Mouse (Mus musculus) right cerebral cortex, postnatal 25 days (tissue): ENCODE measurements at regions not wholly inside any gene's neighbourhood (a gene's known extent, or its start where the extent isn't known, plus 50 kb on each side); places are given as distances from the start of the nearest gene placed in this dataset.
"Not testable (repeated sequence)": the region's sequence is repeated elsewhere in the genome, so short reads cannot be mapped to it uniquely, and the experiment has no call there.

ENCODE experiments used
- DNase-seq: peaks from one replicate; pipeline ENCODE4 v3.0.0; 2022

DNA sequence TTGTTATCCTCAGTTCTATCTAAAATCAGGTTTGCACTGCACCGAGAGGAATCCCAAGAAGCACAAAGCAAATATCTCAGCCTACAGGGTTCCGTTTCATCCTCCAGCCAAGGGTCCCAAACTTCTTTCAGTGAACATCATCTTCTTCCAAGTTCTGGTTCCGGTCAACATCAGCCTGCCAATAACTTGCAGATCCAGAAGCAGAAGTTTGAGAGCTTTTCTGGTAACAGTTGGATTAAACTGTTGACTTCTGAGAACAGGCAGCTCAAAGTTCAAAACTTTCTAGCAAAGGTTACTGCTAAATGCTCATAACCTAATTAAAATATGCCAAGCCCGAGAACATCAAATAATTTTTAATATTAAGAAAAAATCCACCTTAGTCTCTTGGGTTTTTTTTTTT lies 237.0 kb upstream of the Gm37988 start:
- DNase-seq: no peak

- DNase-seq: peak; percentile 57
These were observed 236.1 kb upstream of the Gm37988 start for GRCm38 (mm10) chr1:4571299-4572202.

DNA sequence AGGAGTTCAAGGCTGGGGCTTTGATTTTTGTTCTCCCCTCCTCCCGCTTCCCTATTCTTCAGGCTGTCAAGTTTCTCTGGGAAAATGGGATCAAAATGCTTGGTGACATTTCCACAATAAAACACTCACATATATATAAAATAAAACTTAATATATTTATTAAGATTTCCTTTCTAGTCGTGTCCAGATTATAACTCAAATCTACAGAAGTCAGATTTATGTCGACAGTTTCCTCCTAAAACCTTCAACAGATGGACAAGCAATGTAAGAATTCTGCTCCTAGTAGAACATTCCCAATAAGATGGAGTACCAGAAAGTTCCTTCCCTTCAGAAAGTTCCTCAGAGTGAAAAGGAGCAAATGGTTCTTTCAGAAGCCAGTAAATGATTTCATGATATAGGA lies 235.4 kb upstream of the Gm37988 start:
- no peak for DNase-seq

GRCm38 (mm10) chr1:4574101-4574500 lies 233.6 kb upstream of the Gm37988 start:
- DNase-seq: no peak

GRCm38 (mm10) chr1:4576957-4577356 lies 230.7 kb upstream of the Gm37988 start:
- DNase-seq: no peak

- no peak for DNase-seq
These were observed 225.2 kb upstream of the Gm37988 start for GRCm38 (mm10) chr1:4582534-4582933.

GRCm38 (mm10) chr1:4597856-4598255 lies 209.8 kb upstream of the Gm37988 start:
- DNase-seq: no peak

DNA sequence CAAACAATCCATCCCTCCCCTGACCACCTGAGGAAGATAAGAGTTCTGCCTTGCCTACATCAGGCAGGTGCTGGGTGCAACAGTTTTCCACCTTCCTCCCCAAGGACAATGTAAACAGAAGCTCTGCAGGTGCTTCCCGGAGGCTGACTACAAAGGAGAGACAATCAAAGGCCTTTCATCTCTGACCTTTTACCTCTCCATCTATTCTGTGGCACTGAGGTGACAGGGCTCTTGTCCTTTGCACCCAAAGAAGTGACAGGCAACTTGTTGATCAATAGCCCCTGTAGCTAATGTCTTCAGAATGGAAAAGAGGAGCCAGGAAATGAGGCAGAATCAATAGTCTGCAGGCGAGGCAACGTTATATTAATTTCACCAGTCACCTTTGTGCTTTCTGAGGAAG lies 209.3 kb upstream of the Gm37988 start:
- DNase-seq: no peak

DNA sequence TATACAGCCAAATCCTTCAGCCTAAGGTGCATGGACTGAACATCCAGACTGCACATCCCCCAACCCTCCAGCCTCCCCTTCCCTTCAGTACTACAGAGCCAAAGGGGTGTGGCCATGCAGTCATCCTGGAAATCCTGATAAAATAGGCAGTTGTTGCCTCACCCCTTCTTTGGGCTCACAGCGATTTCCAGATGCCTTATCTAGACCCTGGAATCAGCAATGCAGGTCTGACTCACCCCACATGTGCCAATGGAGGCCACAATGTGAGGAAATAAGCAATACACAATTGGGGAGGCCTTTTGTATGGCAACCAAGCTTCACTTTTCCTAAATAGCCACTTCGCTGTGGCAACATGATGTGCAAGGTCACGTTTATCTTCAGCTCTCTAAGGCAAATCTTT lies 205.3 kb upstream of the Gm37988 start:
- DNase-seq: no peak

DNA sequence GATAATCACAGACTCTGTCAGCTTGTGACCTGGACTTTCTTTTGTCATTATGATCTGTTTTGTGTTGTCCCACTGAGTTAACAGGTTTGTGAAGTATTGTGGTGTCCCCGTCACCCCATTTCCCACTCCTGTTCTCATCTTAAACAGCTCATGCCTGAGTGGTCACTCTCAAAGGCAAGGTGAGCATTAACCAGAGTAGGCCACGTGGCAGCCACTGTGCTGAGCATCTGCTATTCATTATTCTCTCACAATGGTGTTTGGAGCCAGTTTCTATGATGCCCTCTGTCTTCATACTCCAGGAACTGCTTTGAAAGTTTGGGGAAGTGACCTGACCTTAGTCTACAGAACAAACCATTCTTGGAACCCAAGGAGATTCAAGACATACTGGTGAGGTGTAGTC lies 198.9 kb upstream of the Gm37988 start:
- no peak for DNase-seq

- DNase-seq: no peak
These were observed 194.4 kb upstream of the Gm37988 start for GRCm38 (mm10) chr1:4613305-4613704.

GRCm38 (mm10) chr1:4615286-4615685 lies 192.4 kb upstream of the Gm37988 start:
- DNase-seq: no peak

DNA sequence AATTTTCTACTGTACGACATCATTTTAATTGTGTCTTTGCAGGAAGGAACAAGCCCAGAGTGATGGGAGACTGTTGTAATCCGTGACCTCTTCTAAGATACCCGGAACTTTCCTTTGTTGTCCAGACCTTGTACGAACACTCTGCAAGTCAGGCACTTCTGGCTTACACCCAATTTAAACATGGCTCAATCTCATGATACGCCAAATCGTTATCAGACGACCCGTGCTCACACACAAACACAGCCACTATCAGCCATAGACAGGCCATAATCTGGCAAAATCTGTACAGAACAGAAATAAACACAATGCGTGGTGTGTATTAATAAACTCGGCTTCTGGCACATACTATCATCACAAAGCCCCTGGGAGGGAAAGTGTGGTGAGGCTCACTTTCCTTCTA lies 190.2 kb upstream of the Gm37988 start:
- no peak for DNase-seq

GRCm38 (mm10) chr1:4622408-4622807 lies 185.3 kb upstream of the Gm37988 start:
- DNase-seq: no peak

DNA sequence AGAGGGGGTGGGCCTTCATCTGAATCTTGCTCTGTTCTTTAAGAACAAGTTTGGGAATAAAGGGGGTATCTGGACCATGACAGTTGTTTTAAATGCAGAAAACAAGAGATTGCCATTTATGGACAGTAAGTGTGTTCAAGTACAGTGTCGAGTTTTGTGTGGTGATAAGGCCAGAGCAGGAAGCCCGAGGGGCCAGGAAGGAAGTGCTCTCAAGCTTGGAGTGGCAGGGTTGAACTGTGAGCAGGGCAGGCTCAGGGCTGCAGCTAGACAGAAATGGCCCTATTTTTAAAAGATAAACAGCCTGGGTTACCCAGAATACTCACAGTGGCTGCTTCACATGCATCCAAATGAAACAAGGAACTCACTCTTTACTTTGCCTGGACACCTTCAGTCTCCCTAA lies 184.4 kb upstream of the Gm37988 start:
- DNase-seq: no peak

DNA sequence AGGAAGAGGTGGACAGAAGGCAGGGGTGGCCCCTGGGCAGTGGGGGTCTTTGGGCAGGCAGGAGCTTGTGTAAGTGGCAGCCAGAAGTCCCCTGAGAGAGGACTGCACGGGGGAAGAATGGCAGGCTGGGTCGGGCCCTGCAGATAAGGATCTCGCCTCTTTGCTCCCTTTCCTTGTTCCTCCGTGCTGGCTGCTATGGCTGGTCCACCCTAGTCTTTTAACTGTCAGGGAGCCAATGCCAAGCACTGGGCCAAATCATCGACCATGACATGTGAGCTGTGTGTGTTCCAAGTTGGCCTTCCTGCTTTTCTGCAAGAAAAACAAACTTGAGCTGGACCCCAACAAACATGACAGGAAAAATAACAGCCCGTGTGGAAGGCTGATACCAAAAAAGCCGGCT lies 153.8 kb upstream of the Gm37988 start:
- DNase-seq: no peak

DNA sequence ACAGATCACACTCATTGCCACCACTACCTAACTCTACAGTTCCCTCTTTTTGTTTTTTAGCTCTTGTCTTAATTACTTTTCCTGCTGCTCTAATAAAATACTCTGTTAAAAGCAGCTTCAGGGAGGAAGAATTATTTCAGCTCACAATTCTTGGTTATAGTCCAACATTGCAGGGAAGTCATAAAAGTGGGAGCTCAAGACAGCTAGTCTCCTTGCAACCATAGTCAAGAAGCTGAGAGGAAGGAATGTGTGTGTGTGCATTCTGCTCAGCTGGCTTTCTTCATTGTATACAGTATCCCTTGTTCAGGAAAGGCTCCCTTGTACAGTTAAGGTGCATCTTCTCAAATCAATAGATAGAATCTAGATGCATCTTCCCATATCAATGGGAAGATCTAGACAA lies 152.4 kb upstream of the Gm37988 start:
- DNase-seq: no peak

DNA sequence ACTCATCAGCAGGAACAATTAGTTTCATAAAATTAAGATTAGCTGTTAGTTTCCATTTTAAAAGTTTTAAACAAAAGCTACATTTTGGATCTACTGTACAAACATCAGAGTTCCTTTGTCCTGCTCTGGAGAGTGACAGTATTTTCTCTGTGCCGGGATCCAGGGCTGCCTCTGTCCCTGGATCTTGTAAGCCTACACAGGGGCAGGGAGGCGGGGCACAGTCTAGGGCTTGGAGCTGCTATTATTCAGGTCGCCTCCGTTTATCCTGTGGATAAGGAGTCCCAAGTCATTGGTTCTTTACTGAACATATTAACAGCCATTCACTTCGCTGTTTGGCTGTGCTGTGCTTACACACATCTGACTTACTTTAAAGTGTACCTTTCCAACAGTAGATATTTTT lies 150.8 kb upstream of the Gm37988 start:
- no peak for DNase-seq

DNA sequence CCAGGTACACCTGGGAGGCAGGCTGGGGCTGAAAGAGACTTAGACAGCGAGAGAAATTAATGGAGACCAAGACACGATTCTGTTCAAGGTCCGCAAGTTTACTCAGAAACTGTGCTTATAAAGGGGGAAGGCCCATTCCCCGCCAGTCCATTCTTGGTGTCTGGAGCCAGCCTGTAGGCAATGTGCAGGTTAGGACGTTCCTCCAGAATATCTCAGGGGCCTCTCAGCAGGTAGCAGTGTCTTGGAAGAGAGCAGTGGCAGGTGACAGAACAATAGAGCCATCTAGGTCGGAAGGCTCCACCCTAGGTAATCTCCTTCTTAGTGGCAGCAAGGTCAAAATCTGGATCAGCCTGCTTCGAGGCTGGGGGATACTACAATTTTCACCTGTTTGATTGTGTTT lies 147.6 kb upstream of the Gm37988 start:
- DNase-seq: not testable (repeated sequence)

DNA sequence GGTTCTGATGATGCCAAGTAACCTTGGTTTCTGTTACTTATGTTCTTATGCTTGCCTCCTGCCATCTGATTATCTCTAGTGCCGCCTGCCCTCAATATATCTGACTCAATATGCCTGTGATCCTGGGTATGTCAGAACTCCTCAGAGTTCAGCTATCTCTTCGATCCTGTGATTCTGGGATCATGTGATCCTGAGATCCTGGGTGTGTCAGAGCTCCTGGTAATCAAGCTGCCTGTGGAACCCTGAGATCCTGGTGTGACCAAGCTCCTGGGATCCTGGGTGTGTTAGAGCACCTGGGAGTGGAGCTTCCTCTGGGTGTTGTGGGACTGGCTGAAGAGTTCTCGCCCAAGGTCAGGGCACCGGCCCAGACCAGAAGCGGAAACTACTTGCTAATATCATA lies 147.1 kb upstream of the Gm37988 start:
- not testable (repeated sequence) for DNase-seq

DNA sequence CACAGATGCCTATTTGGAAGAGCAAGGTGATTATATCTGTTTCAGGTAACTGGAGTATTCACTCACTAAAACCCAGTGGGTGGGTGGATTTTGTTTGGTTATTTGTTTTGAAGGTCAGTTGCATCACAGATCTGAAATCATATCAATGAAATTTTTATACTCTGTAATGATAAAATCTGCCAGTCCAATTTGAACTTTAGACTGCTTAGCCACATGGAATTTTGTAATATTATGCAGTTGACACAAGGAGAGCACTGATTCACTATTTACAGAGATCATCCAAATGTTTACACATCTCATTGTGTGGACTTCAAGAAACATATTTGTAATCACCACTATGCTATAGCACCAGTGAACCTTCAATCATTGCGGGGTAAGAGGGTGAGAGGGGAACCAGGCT lies 145.9 kb upstream of the Gm37988 start:
- no peak for DNase-seq

DNA sequence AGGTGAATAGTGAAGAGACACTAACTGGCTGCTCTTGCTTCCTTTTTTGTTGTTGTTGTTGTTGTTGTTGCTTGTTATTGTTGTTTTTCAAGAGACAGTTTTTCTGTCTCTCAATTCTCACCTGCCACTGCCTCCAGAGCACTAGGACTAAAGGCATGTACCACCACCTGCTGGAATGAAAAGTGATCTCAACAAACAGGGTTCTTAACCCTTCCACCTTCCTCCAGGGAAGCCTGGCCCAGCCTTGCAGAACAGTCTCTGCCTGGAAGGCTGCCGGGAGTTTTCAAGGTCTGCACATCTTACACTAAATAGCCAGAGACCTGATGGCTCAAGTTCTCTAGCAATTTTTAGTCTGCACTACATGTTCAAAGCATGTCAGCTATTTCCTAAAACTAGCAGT lies 138.0 kb upstream of the Gm37988 start:
- DNase-seq: no peak

DNA sequence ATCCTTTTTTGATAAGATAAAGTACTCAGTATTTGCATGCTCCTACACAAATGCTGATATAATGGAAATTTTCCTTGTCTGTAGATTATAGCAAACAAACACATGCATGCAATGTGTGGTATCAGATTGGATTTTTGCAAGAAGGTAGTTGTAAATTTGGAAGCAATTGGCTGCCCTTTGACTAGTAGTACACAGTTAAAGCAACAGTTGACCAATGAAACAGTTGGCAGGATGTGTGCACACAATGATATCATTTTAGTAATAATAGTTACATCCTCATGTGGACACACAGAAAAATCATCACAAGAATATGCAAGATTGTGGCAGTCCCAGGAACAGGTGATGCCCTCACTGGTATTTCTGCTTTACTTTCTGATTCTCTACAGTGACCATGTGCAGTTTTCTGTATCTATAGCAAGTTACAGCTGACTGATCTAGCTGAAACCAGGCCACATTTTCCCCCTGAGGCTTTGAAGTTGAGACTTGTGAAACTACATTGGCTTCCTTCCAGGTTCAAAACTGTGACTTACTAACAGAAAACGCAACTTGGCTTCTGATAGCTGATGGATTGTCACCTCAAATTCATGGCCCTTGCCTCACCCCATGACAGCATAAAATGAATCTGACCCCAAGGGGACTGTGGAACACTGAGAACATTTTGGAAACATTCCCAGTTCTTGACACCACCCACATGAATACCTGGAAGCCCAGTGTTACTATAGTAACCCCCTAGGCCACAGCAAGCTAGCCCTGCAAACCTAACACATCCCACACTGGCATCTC lies 136.3 kb upstream of the Gm37988 start:
- no peak for DNase-seq

- DNase-seq: no peak
These were observed 135.3 kb upstream of the Gm37988 start for GRCm38 (mm10) chr1:4672344-4672743.
